Mouse (Mus musculus) retina, postnatal 1 day (tissue): ENCODE results near the gene Etl4.

Experiments
- DNase-seq: peaks from one replicate; pipeline ENCODE4 v3.0.0-alpha.2; 2012

The Etl4 gene

DNA sequence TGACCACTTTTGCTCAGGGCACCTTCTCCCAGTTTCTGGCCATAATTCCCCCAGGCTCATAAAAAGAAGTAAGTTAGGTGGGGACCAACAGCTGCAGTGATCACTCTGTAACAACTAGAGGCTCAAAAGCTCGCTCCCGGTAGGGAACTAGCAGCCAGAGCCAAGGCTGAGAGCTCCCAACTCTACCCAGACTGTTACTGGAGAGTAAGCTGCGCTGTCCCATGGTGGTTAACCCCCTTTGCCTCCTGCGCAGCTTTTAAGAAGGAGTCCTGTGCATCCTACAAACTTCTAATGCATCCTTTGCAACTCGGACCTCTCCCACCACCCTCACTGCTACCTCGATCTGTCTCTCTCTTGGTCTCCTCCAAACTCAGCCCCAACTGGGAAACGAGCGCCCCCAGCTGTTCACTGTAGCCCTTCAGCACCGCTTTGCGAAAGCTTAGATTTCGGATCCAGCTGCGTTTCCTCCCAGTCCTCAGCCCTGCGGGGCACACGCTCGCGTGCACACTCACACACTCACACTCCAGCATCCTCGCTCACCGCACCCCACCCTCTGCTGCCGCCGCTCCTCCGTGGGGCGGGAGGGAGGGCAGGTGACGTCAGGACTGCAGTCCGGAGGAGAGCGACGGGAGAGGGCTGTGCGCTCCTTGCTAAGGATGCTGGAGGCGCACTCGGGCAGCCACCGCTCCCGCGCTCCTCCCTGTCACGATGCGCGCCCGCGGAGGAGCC lies at the start of gene Etl4:
Etl4 (plus strand) TSS at position 610 of the 729 bp plus-strand sequence.
- peak; percentile 86 for DNase-seq

- DNase-seq: peak; percentile 14
Observed at GRCm38 (mm10) chr2:19869167-19869566, 40.4 kb upstream of the Etl4 start.

DNA sequence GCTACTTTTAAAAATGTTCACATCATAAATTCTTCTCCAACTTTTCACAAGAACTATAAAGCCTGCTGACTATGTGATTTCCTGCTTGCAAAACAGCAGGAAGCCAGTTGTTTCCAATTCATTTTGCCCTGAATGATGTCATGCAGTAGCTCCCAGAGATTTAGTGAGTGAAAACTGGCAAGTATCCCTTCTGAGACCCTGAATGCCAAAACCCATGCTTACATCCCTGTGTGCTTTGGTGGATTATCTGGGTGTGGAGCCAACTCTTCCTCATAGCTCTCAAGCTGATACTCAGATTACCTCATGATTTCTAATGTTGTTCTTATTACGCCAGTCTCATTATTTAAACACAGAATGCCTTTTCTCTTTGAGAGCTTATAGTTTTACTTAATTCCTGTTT lies 37.7 kb upstream of the Etl4 start:
- no peak for DNase-seq

DNA sequence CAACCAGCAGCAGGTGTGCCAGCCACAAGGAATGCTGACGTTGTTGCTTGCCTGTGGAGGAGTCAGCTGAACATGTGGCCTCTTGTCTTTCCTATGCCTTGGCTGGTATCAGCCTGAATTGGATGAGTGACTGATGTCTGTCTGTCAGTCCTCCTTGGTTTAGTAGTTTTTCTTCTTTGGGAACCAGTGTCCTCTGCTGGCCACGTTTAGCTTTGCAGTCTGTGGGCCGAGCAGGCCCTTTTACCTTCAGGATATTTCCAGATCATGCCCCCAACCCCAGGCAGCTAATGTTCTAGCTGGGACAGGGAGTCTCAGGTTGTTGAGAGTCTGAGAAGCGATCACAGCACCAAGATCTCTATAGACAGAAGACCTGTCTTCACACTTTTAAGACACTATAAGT lies 18.7 kb upstream of the Etl4 start:
- no peak for DNase-seq

- DNase-seq: peak; percentile 20
Observed at GRCm38 (mm10) chr2:19909900-19910780, 560 bp downstream of the Etl4 start.

GRCm38 (mm10) chr2:19910781-19911175 lies 1.2 kb downstream of the Etl4 start:
- DNase-seq: no peak

DNA sequence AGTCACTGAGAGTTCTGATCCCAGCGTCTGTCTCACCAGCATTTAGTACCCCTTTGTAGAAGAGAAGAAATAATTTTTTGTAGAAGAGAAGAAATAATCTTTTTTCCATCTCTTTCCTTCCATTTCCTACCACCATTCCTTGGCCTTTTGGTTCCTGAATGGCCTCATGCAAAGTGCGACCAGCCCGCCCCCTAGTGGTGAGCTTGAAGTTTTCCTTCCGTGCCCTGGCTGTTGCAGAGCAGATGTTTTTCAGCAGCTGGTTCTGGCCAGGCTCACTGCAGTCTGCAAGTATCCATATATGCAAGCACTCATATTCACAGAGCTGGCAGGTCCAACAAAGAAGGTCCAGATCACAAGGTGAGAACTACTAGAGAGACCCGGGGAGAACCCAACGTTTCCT lies 9.6 kb downstream of the Etl4 start:
- peak; percentile 64 for DNase-seq

DNA sequence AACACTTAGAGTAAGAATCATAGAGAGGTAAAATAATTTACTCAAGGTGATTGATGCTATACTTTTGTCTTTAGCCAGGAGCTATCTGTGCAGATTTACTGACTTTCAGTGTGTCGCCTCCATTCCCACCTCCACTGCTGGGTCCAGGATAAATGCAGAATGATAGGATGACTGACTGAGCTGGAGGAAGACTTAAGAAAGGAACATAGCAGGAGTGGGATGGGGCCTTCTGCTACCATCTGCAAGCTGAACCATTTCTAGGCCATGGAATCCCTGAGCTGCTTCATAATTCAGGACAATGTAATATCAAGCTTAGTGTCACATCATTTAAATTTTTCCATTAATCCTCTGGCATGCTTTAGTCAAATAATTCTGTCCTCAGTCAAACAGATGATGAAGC lies 20.4 kb downstream of the Etl4 start:
- DNase-seq: no peak

- DNase-seq: no peak
Observed at GRCm38 (mm10) chr2:19933836-19934235, 24.3 kb downstream of the Etl4 start.

- no peak for DNase-seq
Observed at GRCm38 (mm10) chr2:19945205-19945604, 35.6 kb downstream of the Etl4 start.

- DNase-seq: no peak
Observed at GRCm38 (mm10) chr2:19953028-19953427, 43.4 kb downstream of the Etl4 start.

- DNase-seq: peak; percentile 16
Observed at GRCm38 (mm10) chr2:19966445-19966844, 56.9 kb downstream of the Etl4 start.

- DNase-seq: no peak
Observed at GRCm38 (mm10) chr2:20037671-20038070, 128.1 kb downstream of the Etl4 start.

- DNase-seq: peak; percentile 57
Observed at GRCm38 (mm10) chr2:20072377-20072776, 162.8 kb downstream of the Etl4 start.

DNA sequence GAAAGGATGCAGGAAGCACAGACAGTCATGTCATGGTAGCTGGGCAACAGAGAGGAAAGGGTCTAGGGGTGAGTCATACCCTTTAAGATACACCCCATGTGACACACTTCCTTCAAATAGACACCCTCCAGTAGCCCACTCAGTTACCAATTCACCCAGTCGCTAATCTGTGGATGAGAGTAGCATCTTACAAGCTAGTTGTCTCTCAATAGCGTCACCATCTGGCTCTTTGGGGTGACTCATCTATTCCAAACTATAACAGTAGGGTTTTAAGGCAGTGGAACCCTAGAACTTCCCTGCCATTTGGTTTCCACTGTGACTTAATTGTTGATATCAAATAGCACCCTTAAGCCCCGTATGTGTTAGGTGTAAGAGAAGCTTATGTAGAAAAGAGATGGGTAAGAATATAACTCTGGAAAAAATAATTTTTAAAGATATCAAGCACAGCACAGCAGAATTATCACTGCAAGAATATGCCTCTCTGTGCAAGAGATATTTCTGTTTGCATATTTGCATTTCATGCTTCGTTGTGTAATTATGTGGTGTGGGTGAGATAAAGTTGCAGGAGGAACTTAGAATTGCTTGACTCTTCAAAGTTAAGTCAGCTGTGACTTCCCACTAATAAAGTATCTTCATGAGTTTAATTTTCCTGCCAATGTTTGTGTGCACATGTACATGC lies 166.7 kb downstream of the Etl4 start:
- DNase-seq: no peak

- DNase-seq: peak; percentile 64
Observed at GRCm38 (mm10) chr2:20084781-20085180, 175.2 kb downstream of the Etl4 start.

DNA sequence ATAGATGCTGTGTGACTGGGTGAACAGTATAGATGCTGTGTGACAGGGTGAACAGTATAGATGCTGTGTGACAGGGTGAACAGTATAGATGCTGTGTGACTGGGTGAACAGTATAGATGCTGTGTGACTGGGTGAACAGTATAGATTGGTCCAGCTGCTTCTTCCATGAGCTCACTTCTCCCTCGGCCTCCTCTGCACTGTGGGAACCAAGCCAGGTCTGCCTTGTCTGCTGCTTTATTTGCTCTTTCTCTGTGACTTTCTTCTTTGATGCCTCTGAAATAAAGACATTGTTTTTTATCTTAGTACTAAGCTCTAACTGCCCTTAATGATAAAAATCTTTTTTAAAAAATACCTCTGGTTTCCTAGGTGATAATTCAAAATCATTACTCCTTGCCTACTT lies 195.9 kb downstream of the Etl4 start:
- DNase-seq: no peak

- DNase-seq: no peak
Observed at GRCm38 (mm10) chr2:20111703-20112102, 202.1 kb downstream of the Etl4 start.

DNA sequence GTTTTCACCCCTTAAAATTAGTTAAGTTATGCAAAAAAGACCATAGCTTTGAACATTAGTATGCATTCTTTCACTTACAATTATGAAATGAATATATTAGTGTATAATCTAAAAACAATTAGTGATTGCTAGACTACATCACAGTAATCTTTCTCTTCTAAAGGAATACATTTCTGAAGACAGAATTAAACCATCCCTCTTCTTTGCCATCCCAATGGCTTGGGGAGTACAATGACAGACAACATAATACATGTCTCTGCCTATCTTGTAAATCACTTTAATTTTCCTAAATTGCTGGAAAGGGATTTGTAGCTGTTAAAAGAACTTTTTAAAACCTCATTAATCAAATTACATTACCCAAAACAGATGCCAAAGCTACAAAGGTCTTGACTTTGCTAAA lies 216.3 kb downstream of the Etl4 start:
- no peak for DNase-seq

DNA sequence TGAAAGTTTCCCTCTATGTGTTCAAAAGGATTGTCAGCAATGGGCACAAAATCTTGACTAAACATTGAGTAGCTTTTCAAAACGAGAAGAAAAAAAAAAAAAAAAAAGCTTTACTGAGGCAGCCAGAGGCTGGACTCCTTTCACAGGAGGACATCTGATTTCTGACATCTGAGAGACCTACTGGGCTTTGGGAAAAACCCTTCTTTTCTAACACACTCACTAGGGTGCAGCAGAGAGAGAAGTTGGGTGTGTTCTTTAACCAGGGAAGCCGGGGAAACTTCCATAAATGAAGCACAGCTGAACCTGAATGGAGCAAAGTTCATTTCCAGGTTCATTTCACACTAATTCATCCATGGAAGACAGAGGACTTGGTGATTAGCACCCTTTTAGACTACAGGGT lies 222.2 kb downstream of the Etl4 start:
- DNase-seq: no peak

GRCm38 (mm10) chr2:20138426-20138825 lies 228.8 kb downstream of the Etl4 start:
- peak; percentile 85 for DNase-seq

GRCm38 (mm10) chr2:20145368-20145767 lies 235.8 kb downstream of the Etl4 start:
- DNase-seq: peak; percentile 18

DNA sequence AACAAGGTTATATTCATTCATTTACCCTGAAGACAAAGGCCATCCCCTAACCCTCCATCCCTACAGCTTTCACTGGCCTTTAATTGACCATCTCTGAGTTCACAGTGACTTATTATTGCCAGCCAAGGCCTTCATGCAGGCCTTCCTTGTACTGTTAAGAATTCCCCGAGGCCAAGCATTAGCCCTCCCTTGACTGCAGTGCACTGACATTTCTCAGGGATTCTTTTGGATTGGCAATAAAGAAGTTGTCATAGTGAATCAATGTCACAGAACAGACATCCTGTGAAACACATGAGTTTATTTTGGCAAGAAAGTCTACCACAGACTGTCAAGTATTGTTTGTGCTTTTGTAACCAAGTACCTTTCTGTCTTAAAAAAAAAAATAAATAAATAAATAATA lies 257.5 kb downstream of the Etl4 start:
- DNase-seq: peak; percentile 83

GRCm38 (mm10) chr2:20167566-20167965 lies 258.0 kb downstream of the Etl4 start:
- DNase-seq: peak; percentile 23
